Mouse (Mus musculus): ENCODE results near the gene Lrrc37a. TPM values are rescaled to one million over a fixed set of nuclear protein-coding genes. Genes with fewer than 3 reads are reported as not detected.
"Not testable (repeated sequence)": the region's sequence is repeated elsewhere in the genome, so short reads cannot be mapped to it uniquely, and the experiment has no call there.

Lrrc37a gene
- not detected in 2 replicates for total RNA-seq (2015)
- total RNA-seq (2017) = not detected in 2 replicates

DNA sequence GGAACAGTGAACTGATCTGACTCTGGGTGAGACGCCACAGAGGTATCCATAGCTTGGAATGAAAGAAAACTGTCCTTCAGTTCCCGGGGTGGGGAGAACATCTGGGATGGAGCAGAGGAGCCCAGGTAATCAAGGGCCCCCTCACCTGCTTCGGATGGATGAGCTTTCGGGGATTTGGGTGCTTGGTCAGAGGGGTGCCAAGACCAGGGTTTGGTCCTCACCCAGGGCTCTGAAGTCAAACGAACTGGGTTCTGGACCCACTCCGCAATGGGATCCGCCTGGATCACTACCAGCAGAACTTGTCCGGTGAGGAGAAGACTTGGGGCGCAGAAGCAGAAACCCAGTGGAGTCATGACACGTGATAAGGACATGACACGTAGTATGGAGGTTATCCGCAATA is at the start of gene Lrrc37a:
Gene Lrrc37a, minus strand, starts transcription at position 101 of the 400 bp plus-strand sequence.
- ATAC-seq (ENCODE audit: poor library complexity, severe bottlenecking) = no peak

DNA sequence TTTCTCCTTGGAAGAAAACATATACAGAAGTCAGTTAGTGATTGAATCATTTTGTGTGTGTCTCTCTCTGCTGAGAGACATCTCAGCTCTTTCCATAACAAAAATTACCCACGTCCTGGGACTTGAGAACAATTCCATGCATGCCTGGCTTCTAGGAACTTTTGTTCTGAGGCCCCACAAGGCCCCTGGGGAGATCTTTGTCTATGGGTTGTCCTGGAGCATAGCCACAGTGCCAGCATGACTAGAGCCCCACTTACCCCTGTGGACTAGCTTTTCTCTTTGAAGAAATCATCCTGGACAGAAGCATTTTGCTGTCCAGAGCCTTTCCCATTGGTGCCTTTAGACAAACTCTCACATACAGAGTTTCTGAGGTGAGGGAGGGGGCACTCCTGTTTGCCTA is 30.6 kb upstream of the Lrrc37a start:
- ATAC-seq (ENCODE audit: poor library complexity, severe bottlenecking) = not testable (repeated sequence)

DNA sequence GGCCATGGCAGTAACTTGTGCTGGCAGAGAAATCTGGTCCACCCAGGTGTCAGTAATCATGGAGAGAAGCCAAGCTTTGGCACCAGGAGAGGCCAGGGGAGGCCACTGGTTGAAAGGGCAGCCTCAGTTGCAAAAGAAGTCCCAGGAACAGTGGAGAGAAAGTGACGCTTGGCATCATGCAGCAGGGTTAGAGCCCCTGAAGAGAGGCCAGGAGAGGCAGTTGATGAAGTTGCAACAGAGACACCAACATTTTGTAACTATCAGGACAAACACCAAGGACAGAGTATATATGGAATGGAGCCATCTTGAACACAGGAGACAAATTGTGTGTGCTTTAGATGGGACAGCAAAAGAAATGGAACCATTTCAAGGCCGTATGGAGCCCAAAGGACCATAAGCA is 7.7 kb upstream of the Lrrc37a start:
- no peak for ATAC-seq (ENCODE audit: poor library complexity, severe bottlenecking)

DNA sequence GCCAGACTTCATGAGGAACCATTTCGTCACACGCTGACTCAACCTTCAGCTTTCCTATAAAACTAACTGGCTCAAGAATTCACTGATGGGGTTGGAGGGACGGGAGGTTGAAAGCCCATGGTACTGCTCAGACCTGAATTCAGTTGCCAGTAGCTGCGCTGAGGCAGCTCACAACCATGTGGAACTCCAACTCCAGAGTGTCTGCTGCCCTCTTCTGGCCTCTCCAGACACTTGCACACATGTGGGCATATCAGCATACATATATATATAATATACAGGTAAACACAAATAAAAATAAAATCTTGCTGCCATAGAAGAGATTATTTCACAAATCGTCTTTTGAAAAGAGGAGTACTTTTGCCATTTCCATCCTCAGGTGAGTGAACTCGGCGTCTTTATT is 40.0 kb downstream of the Lrrc37a start:
- ATAC-seq (ENCODE audit: poor library complexity, severe bottlenecking) = peak; percentile 90

DNA sequence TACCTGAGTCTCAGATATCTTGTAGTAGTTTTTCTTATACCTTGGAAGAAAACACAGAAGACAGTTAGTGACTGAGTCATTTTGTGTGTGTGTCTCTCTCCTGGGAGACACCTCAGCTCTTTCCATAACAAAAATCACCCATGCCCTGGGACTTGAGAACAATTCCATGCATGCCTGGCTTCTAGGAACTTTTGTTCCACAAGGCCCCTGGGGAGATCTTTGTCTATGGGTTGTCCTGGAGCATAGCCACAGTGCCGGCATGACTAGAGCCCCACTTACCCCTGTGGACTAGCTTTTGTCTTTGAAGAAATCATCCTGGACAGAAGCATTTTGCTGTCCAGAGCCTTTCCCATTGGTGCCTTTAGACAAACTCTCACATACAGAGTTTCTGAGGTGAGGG is 53.3 kb downstream of the Lrrc37a start:
- not testable (repeated sequence) for ATAC-seq (ENCODE audit: poor library complexity, severe bottlenecking)

DNA sequence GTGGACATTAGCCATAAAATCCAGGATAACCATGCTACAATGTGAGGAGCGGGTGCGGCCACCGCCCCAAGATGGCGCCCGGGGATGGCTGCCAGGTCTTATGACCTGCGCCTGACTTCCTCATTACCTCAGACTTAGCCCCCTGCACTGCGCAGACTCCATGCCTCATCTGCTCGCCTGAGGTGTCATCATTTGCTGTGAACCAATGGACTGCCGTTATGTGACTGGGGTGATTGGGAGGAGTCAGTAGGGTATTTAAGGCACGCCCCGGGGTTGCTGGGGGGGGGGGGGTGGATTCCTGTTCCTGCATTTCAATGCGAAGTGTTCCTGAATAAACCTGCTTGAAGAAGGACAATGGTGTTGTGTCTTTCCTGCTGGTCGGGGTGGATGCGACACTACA is 54.7 kb downstream of the Lrrc37a start:
- ATAC-seq (ENCODE audit: poor library complexity, severe bottlenecking) = not testable (repeated sequence)

DNA sequence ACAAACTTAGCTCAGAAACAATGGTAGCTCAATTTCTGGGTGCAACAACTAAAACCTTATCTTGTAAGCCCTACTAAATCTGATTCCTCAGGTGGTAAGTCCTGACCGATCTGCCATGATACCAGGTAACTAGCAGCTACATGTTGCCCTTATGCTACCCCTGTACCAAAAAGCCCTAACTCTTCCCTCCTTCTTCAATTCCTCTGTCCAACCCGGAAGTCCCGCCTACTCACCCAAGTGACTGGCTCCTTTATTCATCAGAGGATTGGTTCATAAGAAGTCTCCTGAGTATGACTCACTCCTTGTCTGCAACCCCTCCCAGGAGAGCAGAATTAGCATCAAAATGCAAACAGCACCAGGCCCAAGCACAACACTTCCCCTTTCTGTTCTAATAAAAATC is 60.7 kb downstream of the Lrrc37a start:
- peak; percentile 72 for ATAC-seq (ENCODE audit: poor library complexity, severe bottlenecking)

DNA sequence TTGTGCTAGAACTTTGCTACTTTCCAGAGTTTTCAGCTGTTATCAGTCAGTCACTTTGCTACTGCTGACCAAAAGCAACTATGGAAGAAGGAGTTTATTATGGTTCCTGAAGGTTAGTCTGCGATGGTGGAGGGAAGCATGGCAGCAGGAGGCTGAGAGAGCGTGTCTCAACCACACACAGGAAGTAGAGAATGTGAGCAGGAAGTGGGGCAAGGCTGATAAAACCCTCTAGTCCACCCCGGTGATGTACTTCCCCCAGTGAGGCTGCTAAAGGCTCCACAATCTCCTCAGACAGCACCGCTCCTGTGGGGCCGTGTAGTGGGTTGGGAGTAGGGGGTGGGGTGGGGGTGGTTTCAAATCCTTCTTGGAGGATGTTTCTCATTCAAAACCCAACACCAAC is 68.1 kb downstream of the Lrrc37a start:
- peak; percentile 99 for ATAC-seq (ENCODE audit: poor library complexity, severe bottlenecking)

DNA sequence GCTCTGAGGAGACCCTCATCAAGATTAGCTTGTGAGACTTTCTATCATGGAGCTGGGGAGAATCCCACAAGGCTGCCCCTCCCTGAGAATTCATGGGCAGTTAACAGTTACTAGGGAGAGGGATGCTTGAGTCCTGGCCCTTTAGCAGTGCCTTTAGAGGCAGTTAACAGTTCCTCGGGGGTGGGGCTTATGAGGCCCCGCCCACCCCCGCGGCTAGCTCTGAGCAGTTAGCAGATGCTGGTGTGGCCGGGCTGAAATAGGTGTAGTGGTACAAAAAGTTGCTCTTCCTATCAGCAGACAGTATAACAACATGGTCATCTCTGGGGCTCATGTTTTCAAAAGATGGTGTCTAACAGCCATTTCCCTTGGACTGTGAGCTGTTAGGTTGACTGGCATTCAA is 79.4 kb downstream of the Lrrc37a start:
- ATAC-seq (ENCODE audit: poor library complexity, severe bottlenecking) = no peak

DNA sequence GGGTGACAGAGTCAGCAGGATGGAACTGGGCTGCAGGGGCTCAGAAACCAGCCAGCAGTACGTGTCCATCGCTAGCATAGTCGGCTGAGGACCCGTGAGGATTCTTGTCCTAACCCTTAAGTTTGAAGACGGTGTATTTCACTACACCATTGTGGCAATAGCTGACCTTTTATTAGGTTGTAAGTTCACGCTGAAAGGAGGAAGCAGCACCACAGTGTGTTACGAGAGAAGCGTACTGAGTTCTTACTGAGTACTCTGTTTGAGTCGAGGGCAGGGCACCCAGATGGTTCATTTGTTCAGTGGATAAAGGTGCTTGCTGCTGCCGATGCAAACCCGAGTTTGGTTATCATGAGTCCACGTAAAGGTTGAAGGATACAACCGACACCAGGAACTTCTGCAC is 84.7 kb downstream of the Lrrc37a start:
- ATAC-seq (ENCODE audit: poor library complexity, severe bottlenecking) = peak; percentile 72

DNA sequence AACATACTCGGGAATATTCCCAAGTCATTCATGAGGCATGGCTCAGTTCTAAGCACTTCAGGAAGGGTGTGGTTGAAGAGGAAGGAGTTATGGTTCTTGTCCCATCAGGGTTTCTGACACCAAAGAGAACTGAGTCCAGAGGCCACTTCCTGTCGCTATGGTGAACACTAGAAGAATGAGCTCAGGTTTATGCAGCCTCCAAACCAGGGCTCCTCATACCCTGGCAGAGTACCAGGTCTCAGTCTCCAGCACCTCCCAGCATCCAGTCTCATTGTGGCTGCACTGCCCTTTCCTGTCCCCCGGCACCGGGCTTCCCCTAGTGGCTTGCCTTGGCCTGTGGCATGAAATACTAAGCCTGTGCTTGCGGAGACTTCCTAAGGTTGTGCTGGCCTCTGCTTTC is 85.2 kb downstream of the Lrrc37a start:
- peak; percentile 62 for ATAC-seq (ENCODE audit: poor library complexity, severe bottlenecking)

DNA sequence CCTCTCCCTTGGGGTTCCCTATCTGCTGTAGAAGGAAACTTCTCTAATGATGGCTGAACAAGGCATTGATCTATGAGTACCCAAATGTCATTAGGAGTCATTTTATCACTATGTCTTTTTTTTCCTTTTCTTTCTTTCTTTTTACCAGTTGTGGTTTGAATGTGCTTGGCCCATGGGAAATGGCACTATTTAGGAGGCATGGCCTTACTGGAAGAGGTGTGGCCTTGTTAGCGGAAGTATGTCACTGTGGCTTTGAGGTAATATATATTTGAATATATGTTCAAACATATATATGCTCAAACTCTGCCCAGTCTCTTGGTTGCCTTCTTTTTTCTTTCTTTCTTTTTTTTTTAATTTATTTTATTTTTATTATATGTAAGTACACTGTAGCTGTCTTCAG is 90.9 kb downstream of the Lrrc37a start:
- no peak for ATAC-seq (ENCODE audit: poor library complexity, severe bottlenecking)

DNA sequence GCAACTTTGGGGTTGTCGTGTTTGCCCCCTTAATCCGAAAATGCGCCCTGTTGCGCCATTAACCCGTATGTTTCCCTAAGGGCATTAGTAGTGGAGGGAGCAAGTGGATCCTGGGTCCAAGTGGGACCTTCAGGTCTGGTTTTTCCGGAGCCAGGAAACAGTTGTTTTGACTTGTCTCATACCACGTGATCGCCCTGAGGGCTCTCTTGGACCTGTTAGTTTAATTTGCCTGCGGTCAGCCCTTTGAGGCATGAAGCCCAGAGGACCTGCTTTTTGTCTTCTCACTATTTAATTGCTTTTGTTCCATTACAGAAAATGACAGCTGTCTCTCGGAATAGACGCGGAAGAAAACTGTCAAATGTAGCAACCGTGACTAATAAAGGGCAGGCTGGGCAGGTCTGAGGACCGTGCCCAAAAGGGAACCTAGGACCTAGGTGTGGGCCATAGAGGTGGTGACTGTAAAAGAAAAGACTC is 91.4 kb downstream of the Lrrc37a start:
- peak; percentile 23 for ATAC-seq (ENCODE audit: poor library complexity, severe bottlenecking)

DNA sequence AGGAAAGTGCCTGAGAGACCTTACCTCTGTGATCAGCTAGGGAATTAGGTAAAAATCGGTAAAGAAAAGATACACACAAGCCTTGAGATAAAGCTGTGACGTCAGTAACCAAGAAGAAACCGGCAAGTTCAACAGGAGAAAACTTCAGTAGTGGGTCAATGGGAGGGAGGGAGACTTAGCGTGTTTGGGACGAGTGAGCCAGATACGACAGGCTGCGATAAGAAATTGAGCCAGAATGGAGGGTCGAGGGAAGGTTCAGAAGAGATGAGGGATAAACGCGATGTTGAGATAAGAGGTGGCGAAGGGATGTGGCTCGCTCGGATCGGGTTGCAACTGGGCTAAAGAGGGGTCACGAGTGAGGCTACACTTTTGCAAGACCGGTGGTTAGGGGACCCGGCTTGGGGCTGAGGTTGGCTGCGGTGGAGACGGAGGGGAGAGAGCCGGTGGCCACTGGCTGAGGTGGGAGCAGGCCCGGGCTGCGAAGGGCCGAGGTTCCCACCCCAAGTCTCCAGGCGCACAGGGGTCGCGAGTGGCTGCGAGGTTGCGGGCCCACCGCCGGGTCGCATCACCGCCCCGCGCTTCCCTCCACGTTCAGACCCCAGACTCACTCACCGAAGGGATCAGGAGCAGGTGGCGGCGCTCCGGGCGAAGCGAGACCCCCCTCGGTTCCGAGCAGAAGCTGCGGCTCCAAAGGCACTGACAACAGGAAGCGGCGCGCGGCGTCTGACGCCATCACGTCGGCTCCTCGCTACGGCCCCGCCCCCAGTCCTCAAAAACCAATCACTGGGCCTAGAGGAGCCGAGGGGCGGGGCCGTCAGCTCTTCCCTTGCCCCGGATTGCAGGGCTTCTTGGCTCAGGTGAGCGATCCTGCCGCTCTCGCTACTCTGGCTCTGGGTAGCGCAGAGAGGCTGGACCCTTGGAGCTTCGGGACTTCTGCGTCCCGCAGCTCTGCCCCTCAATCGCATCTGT is 92.1 kb downstream of the Lrrc37a start, which contains the start of gene Plekhm1:
Gene Plekhm1, minus strand, starts transcription at position 707 of the 969 bp plus-strand sequence.
- ATAC-seq (ENCODE audit: poor library complexity, severe bottlenecking) = peak; percentile 97

DNA sequence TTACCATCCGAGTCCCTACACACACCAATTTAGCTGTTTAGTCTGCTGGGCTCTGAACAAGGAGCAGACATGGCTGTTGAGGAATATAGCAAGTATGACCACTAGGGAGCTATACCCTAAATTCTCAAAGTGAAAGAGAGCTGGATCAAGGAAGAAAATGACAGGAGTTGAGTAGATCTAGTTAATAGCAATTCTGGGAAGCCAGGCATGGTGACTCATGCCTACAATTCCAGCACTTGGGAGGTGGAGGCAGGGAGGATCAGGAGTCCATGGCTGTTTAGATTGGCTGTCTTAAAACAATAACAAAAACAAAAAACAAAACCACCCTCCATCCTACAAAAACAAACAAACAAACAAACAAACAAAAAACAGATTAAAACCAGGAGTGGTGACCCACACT is 93.1 kb downstream of the Lrrc37a start:
- no peak for ATAC-seq (ENCODE audit: poor library complexity, severe bottlenecking)

DNA sequence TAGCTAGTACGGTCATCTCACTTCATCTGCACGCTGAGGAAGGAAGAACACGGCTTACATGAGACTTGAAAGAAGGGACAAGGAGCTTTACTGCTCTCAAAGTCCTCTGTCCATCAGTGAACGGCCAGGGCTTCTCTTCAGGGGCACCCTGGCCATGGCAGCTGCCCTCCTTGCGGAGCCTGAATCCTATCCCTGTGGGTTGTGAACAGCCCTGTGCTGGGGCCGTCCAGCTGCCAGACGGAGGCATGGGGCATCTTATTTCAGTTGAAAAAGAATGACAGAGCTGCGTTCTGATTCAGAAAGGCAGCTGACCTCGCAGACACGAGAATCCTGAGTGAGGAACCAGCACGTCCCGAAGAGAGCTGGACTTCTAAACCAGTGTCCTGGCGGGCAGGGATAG is 95.5 kb downstream of the Lrrc37a start:
- ATAC-seq (ENCODE audit: poor library complexity, severe bottlenecking) = no peak

DNA sequence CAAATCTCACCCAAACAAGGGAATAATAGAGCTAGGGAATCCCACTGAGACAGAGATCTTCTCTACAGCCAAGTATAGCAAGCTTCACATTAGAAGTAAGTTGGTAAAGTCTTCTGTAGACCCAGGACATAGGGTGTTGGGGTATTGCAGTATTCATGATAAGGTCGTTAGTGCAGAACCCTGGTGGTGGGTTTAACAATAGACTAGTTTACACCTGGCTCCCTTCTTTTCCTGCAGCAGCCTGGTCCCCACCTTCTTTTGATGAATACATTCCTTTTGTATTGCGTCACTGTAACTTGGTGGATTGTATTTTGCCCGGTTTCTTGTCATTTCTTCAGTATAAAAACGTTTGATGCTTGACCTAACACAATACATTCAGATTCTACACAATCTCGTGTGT is 97.3 kb downstream of the Lrrc37a start:
- ATAC-seq (ENCODE audit: poor library complexity, severe bottlenecking) = not testable (repeated sequence)

DNA sequence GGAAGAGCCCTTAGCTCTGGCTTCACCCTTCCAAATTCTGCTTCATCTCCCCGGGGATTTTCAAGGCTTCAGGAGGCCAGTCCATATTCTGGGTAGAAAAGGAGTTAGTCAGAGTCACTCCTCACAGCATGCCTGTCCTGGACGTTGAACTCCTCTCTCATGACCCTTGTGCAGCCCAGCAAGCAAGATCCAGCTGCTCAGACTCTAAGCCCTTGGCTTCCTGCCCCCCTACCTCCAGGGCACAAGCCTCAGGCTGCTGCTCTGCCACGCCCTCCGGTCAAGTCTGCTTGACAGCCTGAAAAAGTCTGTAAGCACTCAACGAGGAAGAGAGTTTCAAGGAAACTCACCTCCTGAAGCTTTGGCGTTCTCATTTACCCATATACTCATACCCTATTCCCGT is 97.8 kb downstream of the Lrrc37a start:
- no peak for ATAC-seq (ENCODE audit: poor library complexity, severe bottlenecking)

DNA sequence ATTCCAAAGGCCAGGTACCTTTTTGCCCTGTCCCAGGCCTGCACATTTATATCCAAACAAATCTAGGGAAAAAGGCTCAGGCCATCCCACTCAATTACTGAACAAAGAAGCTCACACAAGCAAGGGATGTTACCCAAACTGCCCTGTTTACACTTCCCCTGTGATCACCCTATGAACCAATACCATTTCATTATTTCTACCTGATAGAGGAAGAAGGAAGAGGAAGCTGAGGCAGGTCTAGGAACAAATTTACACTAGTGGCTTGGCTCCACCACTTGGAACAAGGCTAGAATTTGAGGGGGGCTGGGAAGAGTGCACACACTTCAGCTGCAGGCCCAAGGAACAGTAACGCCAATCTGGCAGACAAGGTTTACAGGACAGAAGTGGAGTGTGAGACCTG is 98.6 kb downstream of the Lrrc37a start:
- ATAC-seq (ENCODE audit: poor library complexity, severe bottlenecking) = peak; percentile 77

DNA sequence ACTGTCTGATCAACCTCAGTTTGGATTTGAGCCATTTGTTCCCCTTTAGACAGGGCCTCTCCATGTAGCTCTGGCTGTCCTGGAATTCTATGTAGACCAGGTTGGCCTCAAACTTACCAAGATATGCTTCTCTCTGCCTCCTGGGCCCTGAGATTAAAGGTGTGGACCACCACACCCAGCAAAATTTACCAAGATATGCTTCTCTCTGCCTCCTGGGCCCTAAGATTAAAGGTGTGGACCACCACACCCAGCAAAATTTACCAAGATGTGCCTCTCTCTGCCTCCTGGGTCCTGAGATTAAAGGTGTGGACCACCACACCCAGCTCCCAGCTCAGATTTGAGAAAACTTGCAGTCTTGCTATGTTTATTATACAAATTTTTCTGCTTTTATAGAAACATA is 99.8 kb downstream of the Lrrc37a start:
- no peak for ATAC-seq (ENCODE audit: poor library complexity, severe bottlenecking)

DNA sequence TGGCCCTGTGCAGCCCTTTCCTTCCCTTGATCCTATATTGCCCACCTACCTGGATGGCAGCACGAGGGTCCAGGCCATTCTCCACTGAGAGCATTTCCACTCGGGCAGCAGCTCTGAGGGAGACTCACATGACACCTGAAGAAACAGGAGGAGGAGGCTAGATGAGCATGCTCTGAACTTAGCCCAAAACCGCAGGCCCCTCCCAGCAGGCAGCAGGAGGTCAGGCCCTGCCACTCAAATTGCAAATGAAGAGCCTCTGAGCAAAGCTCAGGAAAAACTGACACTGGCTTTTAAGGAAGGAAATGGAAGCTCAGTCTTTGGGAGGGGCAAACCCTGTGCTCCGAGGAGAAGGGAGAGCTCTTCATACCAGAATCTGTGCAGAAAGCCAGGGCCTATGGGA is 100.6 kb downstream of the Lrrc37a start:
- ATAC-seq (ENCODE audit: poor library complexity, severe bottlenecking) = peak; percentile 68

DNA sequence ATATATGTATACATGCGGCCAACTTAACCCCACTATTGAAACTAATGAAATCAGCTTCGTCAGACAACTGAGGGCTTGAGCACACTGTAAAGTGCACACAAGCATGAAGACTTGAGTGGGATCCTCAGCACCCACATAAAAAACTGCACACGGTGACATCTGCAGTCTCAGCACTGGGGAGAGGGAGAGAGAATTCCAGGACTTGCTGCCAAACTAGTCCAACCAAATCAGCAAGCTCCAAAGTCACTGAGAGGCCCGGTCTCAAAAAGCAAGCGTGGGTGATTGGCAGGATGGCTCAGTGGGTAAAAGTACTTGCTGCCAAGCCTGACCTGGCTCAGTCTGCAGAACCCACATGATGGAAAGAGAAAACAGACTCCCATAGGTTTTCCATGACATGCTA is 101.7 kb downstream of the Lrrc37a start:
- ATAC-seq (ENCODE audit: poor library complexity, severe bottlenecking) = no peak
